Mouse (Mus musculus) liver, embryonic 14.5 days (tissue): Measurements from ENCODE around the gene Glmp.
"Not testable (repeated sequence)": the region's sequence is repeated elsewhere in the genome, so short reads cannot be mapped to it uniquely, and the experiment has no call there.

ENCODE experiments used
- CTCF ChIP-seq: IDR thresholded peaks from 2 replicates; pipeline ENCODE4 v1.5.1; 2016; ENCODE audit warnings: antibody characterized with exemption, low read depth, control low read depth
- EP300 ChIP-seq: IDR thresholded peaks from 2 replicates; pipeline ENCODE4 v1.6.1; 2016; ENCODE audit warnings: antibody characterized with exemption, low read depth

GRCm38 (mm10) chr3:88285565-88285895 is 39.3 kb upstream of the Glmp start:
- not testable (repeated sequence) for TF ChIP-seq CTCF, EP300
